Mouse (Mus musculus) liver, embryonic 14.5 days (tissue): ENCODE data around the gene Fam168a. TPM values are rescaled to one million over a fixed set of nuclear protein-coding genes. Genes with fewer than 3 reads are reported as not detected.

Experiments
- ATAC-seq: fragments of 200-750 bp; cut with Nextera tagmentation; 2 replicates; pipeline ENCODE4 v1.8.0; 2017; ENCODE audit warnings: moderate number of reproducible peaks, mild to moderate bottlenecking, moderate library complexity; ENCODE audit not compliant: insufficient read depth
- DNase-seq, 3 experiments: peaks; one replicate each; pipeline ENCODE4 v3.0.0-alpha.2; 2012 to 2013; ENCODE audit warnings: low read depth in 3 of 3, low spot score in 3 of 3
- H3K27ac ChIP-seq: fragments of 300-500 bp; sonication (generic); 2 replicates; pipeline ENCODE4 v1.5.1; 2014; ENCODE audit warnings: moderate library complexity, mild to moderate bottlenecking, control low read depth, inconsistent platforms
- H3K27me3 ChIP-seq: fragments of 300-500 bp; sonication (generic); 2 replicates; pipeline ENCODE4 v1.6.1; 2014; ENCODE audit warnings: mild to moderate bottlenecking, low read length, moderate library complexity; ENCODE audit not compliant: control insufficient read depth, insufficient read depth
- H3K36me3 ChIP-seq: fragments of 300-500 bp; sonication (generic); replicated peaks from 2 replicates; pipeline ENCODE4 v1.6.1; 2014; ENCODE audit warnings: low read depth; ENCODE audit not compliant: control insufficient read depth, insufficient read depth
- H3K4me1 ChIP-seq, 2 experiments: fragments of 200-500 bp in 1 of 2; fragments of 300-500 bp in 1 of 2; sonication (generic) in 1 of 2; replicated peaks; 2 replicates each; pipeline ENCODE4 v1.6.1; 2012 to 2014; ENCODE audit warnings: antibody characterized with exemption in 1 of 2, inconsistent platforms in 1 of 2, low read length in 1 of 2; ENCODE audit not compliant: control insufficient read depth in 2 of 2, insufficient read depth in 2 of 2
- H3K4me2 ChIP-seq: fragments of 300-500 bp; sonication (generic); 2 replicates; pipeline ENCODE4 v1.6.1; 2014; ENCODE audit warnings: low read depth, mild to moderate bottlenecking, control low read depth, moderate library complexity
- H3K4me3 ChIP-seq, 2 experiments: fragments of 200-500 bp in 1 of 2; fragments of 300-500 bp in 1 of 2; sonication (generic) in 1 of 2; 2 replicates each; pipeline ENCODE4 v1.5.1; 2012 to 2014; ENCODE audit warnings: low read depth in 2 of 2, low read length in 2 of 2, mild to moderate bottlenecking in 2 of 2, control low read depth in 1 of 2, inconsistent platforms in 1 of 2, moderate library complexity in 1 of 2; ENCODE audit not compliant: insufficient read depth in 1 of 2
- H3K9ac ChIP-seq: fragments of 300-500 bp; sonication (generic); replicated peaks from 2 replicates; pipeline ENCODE4 v1.6.1; 2014; ENCODE audit warnings: mild to moderate bottlenecking, control low read depth, moderate library complexity
- H3K9me3 ChIP-seq: fragments of 300-500 bp; sonication (generic); 2 replicates; pipeline ENCODE4 v1.6.1; 2016; ENCODE audit warnings: low read length, mixed read lengths; ENCODE audit not compliant: control insufficient read depth
- CTCF ChIP-seq: IDR thresholded peaks from 2 replicates; pipeline ENCODE4 v1.5.1; 2016; ENCODE audit warnings: antibody characterized with exemption, low read depth, control low read depth
- EP300 ChIP-seq: IDR thresholded peaks from 2 replicates; pipeline ENCODE4 v1.6.1; 2016; ENCODE audit warnings: antibody characterized with exemption, low read depth
- WGBS: fragments of 180-500 bp; shearing (Covaris S2); extraction: QIAGEN DNeasy Blood & Tissue Kit; methylation state at CpG from one replicate; pipeline ENCODE4 v1.1.7; 2014; ENCODE audit not compliant: insufficient replicate concordance; 5-methylcytosine and 5-hydroxymethylcytosine counted together
- polyA plus RNA-seq, 2 experiments: library from polyadenylated mRNA; depleted of rRNA in 1 of 2; stranded (reverse) in 1 of 2; unstranded in 1 of 2; fragments of >200 nt; fragmentation: Nextera tagmentation in 1 of 2; extraction: Ambion mirVana in 1 of 2; gene quantifications; 2 replicates each; pipeline versions ENCODE4 v1.2.1 to v1.2.3; 2012 to 2014

The Fam168a gene
- polyA plus RNA-seq, 2 experiments, result 4.1 to 4.4 TPM

DNA sequence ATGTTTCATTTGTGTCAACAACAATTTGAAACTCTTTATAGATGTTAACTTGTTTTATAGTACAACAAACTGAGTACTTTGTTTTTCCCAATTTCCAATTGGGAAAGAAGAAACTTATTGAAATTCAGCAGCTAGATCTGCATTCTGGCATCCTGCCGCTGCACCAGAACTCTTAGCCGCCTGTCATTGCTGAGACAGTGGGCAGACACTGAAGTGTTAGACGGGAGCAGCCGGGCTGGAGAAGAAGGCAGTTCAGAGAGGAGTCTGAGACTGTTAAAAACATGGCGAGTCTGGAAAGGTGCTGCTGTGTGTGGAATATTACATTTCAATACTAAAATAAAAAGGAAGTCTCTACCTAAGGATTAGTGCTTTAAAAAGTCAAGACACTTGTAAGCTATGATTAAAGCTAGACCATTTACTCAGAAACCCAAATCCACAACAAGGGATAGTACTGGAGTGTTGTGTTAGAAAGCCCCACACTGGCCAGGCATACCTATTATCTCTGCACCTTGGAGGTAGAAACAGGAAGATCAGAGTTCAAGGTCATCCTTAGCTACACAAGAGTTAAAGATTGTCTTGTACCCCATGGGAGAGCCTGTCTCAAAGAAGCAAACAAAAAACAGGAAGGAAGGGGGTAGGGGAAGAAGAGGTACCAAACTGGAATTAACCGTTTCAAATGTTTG, 110.5 kb downstream of the Fam168a start:
- 56% methylated on average over 6 of the region's 6 CpGs for WGBS
- no peaks in the 10 kb centered on the region for H3K9me3 ChIP-seq
- no peak overlapping the region for H3K27ac ChIP-seq
- no peaks in the 10 kb centered on the region for H3K36me3 ChIP-seq
- H3K27me3 ChIP-seq, result no peaks in the 10 kb centered on the region
- no peak for ATAC-seq
- no peak overlapping the region for H3K9ac ChIP-seq
- no peak for TF ChIP-seq CTCF
- TF ChIP-seq EP300, result no peak
- H3K4me1 ChIP-seq, result peaks cover 0 to 7% of the 10 kb centered on the region in 2 experiments; a peak in 2 of 4 replicates
- no peak for DNase-seq
- H3K4me3 ChIP-seq, result no peak overlapping the region
- H3K4me2 ChIP-seq, result no peak overlapping the region

DNA sequence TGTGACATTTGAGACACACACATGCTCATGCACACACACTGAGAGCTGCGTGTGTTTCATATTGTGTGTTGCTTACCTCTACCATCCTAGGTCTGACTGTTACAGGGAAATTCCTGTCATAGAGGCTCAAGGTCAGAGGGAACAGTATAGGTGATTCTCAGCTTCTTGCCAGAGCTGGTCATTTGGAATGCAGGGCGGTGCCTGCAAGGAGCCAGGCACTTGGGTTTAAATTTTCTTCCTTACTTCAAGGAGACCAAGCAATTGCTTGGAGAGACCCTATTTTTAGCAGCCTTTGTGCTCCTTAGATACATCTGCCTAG, 111.0 kb downstream of the Fam168a start:
- TF ChIP-seq CTCF, result no peak
- no peak for TF ChIP-seq EP300
- Histone ChIP-seq H3K27me3 (no peaks in the 10 kb centered on the region), H3K4me2 (no peak overlapping the region), H3K9me3 (no peaks in the 10 kb centered on the region), H3K4me1 (peaks cover 0 to 7% of the 10 kb centered on the region in 2 experiments; a peak in 2 of 4 replicates), H3K9ac (no peak overlapping the region), H3K36me3 (no peaks in the 10 kb centered on the region), H3K27ac (no peak overlapping the region), H3K4me3 (no peak overlapping the region)
- DNase-seq (no peak), ATAC-seq (no peak)
- 48% methylated on average over 2 of the region's 2 CpGs for WGBS

DNA sequence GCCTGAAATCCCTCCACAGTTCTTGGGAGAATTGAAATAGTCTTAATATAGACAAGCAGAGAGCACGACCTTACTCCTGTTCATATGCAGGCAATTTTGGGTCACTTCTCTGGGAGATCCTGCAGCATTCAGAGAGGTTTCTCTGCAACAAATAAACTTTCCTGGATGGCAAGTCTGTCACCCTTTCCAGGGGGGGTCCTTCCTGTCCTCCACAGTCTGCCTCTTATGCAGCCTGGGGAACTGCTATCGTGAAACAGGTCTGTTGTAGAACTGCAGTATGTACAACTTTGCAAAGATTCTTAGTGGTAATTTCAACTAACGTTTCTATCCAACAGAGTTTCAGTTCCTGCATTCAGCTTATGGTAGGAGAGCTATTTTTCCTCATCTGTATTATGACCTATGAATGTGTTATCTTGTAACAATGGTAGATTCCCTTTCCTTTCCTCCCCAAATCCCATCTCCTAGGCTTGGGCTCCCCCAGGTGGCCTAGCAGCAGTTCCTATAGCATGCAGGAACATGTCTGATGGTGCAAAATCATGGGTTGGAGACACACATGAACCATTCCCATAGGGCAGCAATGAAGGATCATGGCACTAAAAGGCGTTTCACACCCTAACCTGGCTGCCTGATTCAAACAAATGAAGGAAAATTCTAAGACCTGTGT, 112.1 kb downstream of the Fam168a start:
- peak; percentile 53 for TF ChIP-seq CTCF
- TF ChIP-seq EP300, result no peak
- H3K9ac ChIP-seq, result no peak overlapping the region
- ATAC-seq, result no peak
- H3K9me3 ChIP-seq, result no peaks in the 10 kb centered on the region
- H3K4me3 ChIP-seq, result no peak overlapping the region
- H3K4me1 ChIP-seq, result peaks cover 0 to 7% of the 10 kb centered on the region in 2 experiments; a peak in 2 of 4 replicates
- 61% methylated on average over 4 of the region's 4 CpGs for WGBS
- no peaks in the 10 kb centered on the region for H3K36me3 ChIP-seq
- H3K27ac ChIP-seq, result no peak overlapping the region
- DNase-seq, result no peak
- no peak overlapping the region for H3K4me2 ChIP-seq
- H3K27me3 ChIP-seq, result no peaks in the 10 kb centered on the region

DNA sequence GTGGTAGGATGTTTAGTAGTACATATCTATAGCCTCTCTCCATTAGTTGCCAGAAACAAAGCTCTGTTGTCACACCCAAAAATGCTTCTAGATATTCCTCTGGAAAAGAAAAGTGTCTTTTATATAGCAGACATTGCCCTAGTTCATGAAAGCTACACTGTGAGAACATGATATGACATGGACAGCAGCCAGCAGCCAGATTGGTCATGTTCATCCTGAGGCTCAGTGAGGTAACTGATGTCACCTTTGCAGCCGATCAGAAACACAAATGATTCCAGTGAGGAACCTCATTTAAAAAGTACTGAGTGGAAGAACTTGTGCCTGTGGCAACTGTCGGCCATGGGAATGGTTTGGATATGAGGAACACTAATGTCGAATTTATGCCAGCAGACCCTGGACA, 118.2 kb downstream of the Fam168a start:
- no peak overlapping the region for H3K9ac ChIP-seq
- 64% methylated on average over 3 of the region's 3 CpGs for WGBS
- TF ChIP-seq CTCF (no peak), EP300 (no peak)

DNA sequence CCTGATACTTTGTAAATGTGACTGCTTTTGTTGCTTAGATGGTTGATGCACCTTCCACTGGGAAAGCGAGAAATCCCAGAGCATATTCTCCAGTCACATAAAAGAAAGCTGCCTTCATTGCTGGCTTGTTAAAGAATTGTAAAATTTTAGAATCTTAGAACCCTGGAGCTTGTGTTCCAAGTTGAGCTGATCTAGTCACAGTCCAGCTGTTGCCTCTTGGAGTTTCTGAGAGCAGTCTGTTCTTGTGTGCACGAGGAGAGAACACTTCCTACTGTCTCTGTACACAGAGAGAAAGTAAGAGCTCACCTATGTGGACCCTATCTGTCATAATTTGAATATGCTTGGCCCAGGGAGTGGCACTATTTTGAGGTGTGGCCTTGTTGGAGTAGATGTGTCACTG, 122.1 kb downstream of the Fam168a start:
- Histone ChIP-seq H3K27me3 (no peaks in the 10 kb centered on the region), H3K4me1 (0 out of 4 replicates have a peak, but pooled peaks cover 0 to 3% of the 10 kb centered on the region in 2 experiments), H3K9me3 (no peaks in the 10 kb centered on the region), H3K27ac (no peak overlapping the region), H3K4me2 (no peak overlapping the region), H3K9ac (no peak overlapping the region), H3K4me3 (no peak overlapping the region), H3K36me3 (no peaks in the 10 kb centered on the region)
- TF ChIP-seq CTCF (no peak), EP300 (no peak)
- WGBS, result 61% methylated on average over 2 of the region's 2 CpGs
- ATAC-seq, result no peak
- DNase-seq, result no peak

More for the DNA sequence above, 118.2 kb downstream of the Fam168a start:
- ATAC-seq, result no peak
- no peak overlapping the region for H3K4me2 ChIP-seq
- H3K4me3 ChIP-seq, result no peak overlapping the region
- no peak overlapping the region for H3K27ac ChIP-seq
- H3K27me3 ChIP-seq, result no peaks in the 10 kb centered on the region
- no peaks in the 10 kb centered on the region for H3K9me3 ChIP-seq
- no peaks in the 10 kb centered on the region for H3K36me3 ChIP-seq
- 0 out of 4 replicates have a peak, but pooled peaks cover 0 to 3% of the 10 kb centered on the region in 2 experiments for H3K4me1 ChIP-seq
- DNase-seq, result no peak
